Mouse (Mus musculus) hindbrain, embryonic 15.5 days (tissue): Measurements from ENCODE around the gene Foxp2. TPM values are rescaled to one million over a fixed set of nuclear protein-coding genes. Genes with fewer than 3 reads are reported as not detected.
A peak's percentile ranks its signal among the peaks of the same experiment; 100 is the strongest.

Experiments
- ATAC-seq: fragments of 200-750 bp; cut with Nextera tagmentation; 2 replicates; pipeline ENCODE4 v1.8.0; 2017; ENCODE audit warnings: low read depth, moderate number of reproducible peaks, moderate TSS enrichment; ENCODE audit not compliant: low FRiP score
- H3K27ac ChIP-seq: fragments of 300-500 bp; sonication (generic); replicated peaks from 2 replicates; pipeline ENCODE4 v1.5.1; 2015; ENCODE audit warnings: mild to moderate bottlenecking, inconsistent platforms
- H3K27me3 ChIP-seq: fragments of 300-500 bp; sonication (generic); 2 replicates; pipeline ENCODE4 v1.6.1; 2015; ENCODE audit warnings: control low read depth, inconsistent platforms
- H3K36me3 ChIP-seq: fragments of 300-500 bp; sonication (generic); 2 replicates; pipeline ENCODE4 v1.6.1; 2015; ENCODE audit warnings: control low read depth, inconsistent platforms
- H3K4me1 ChIP-seq: fragments of 300-500 bp; sonication (generic); replicated peaks from 2 replicates; pipeline ENCODE4 v1.6.1; 2015; ENCODE audit warnings: control low read depth, inconsistent platforms
- H3K4me2 ChIP-seq: fragments of 300-500 bp; sonication (generic); 2 replicates; pipeline ENCODE4 v1.6.1; 2015; ENCODE audit warnings: moderate library complexity, mild to moderate bottlenecking, inconsistent platforms
- H3K4me3 ChIP-seq: fragments of 300-500 bp; sonication (generic); 2 replicates; pipeline ENCODE4 v1.5.1; 2015; ENCODE audit warnings: mild to moderate bottlenecking, inconsistent platforms
- H3K9ac ChIP-seq: fragments of 300-500 bp; sonication (generic); 2 replicates; pipeline ENCODE4 v1.6.1; 2015; ENCODE audit warnings: inconsistent platforms
- H3K9me3 ChIP-seq: fragments of 300-500 bp; sonication (generic); 2 replicates; pipeline ENCODE4 v1.6.1; 2016; ENCODE audit warnings: control low read depth, inconsistent platforms
- WGBS: fragments of 180-500 bp; shearing (Covaris S2); methylation state at CpG from one replicate; pipeline ENCODE4 v1.1.7; 2015; 5-methylcytosine and 5-hydroxymethylcytosine counted together
- polyA plus RNA-seq: library from polyadenylated mRNA; unstranded; fragments of >200 nt; fragmentation: Nextera tagmentation; extraction: Ambion mirVana; gene quantifications from 2 replicates; pipeline ENCODE4 v1.2.1, GENCODE M21; 2015

The Foxp2 gene
- polyA plus RNA-seq, 1 experiment from 2014 or later: 57.2 TPM

DNA sequence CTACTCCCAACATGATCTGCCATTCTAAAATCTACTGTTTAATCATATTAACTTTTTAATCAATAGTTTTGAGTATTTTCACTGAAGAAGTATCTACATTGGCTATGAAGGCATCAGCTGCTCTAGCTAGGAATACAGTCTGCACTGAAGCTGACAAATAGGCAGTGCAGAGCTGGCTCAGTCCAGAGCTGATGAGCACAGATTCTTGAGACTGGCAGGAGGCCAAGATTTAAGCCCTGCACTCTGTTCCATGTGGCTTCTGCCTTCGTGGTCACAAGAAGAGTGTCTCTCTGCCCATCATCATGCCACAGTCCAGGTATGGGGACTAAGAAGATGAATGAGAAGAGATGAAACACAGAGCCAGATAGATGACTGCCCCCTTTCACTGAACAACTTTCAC lies 398.1 kb downstream of the Foxp2 start:
- no peak overlapping the region for H3K9ac ChIP-seq
- no peak overlapping the region for H3K4me3 ChIP-seq
- no peaks in the 10 kb centered on the region for H3K36me3 ChIP-seq
- H3K9me3 ChIP-seq: no peaks in the 10 kb centered on the region
- 32% methylated on average over 1 of the region's 1 CpGs for WGBS
- H3K27ac ChIP-seq: no peak overlapping the region
- no peaks in the 10 kb centered on the region for H3K27me3 ChIP-seq
- no peaks in the 10 kb centered on the region for H3K4me1 ChIP-seq
- no peak overlapping the region for H3K4me2 ChIP-seq
- ATAC-seq: 0 out of 2 replicates have a peak, but pooled peaks have one; percentile 51

DNA sequence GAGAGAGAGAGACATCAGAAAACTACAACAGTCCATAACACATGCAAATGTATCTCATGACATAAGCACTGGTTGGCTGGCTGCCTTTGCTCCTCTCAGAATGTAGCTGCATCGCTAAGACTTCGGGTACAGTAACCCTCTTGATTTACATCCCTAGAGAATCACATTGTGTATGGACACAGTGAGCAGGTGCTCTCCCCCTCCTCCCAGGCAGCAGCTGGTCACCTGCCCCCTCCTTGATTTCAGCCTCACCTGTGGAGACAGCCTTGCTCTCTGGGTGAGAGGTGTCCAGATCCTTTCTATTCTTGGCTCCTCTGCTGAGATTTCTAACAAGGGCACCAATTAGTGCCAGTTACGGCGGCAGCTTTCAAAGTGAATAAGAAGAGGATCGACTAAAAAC lies 409.5 kb downstream of the Foxp2 start:
- Histone ChIP-seq H3K4me2 (no peak overlapping the region), H3K27ac (no peak overlapping the region), H3K36me3 (no peaks in the 10 kb centered on the region), H3K4me1 (no peaks in the 10 kb centered on the region), H3K27me3 (no peaks in the 10 kb centered on the region), H3K9me3 (no peaks in the 10 kb centered on the region), H3K9ac (no peak overlapping the region), H3K4me3 (no peak overlapping the region)
- ATAC-seq: peak; percentile 19; the same call in 1 of the 2 replicates
- 32% methylated on average over 5 of the region's 5 CpGs for WGBS

GRCm38 (mm10) chr6:15316948-15317347 lies 415.8 kb downstream of the Foxp2 start:
- Histone ChIP-seq H3K36me3 (no peaks in the 10 kb centered on the region), H3K4me1 (no peaks in the 10 kb centered on the region), H3K4me2 (no peak overlapping the region), H3K27ac (no peak overlapping the region), H3K9ac (no peak overlapping the region), H3K4me3 (no peak overlapping the region), H3K9me3 (no peaks in the 10 kb centered on the region), H3K27me3 (no peaks in the 10 kb centered on the region)
- ATAC-seq: no peak
- WGBS: 94% methylated on average over 2 of the region's 2 CpGs

DNA sequence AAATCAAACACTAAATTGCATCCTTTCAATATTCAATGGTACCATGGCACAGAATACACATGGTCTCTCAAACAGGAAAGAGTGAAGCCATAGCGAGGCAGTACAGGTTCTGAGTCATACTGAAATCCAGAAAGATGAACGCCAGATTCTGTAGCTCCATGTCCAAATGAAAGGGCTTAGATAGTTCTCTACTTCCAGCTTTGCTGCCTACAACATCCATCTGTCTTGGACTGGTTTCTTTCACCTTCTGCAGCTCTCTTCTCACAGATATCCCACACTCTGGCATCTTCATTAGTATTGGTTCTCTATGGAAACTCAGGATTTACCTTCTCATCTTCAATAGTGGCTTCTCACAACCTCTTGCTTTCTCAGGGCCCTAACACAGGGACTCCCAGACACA lies 417.2 kb downstream of the Foxp2 start:
- no peak overlapping the region for H3K9ac ChIP-seq
- H3K9me3 ChIP-seq: no peaks in the 10 kb centered on the region
- H3K27ac ChIP-seq: no peak overlapping the region
- no peak for ATAC-seq
- no peaks in the 10 kb centered on the region for H3K4me1 ChIP-seq
- no peak overlapping the region for H3K4me2 ChIP-seq
- WGBS: 93% methylated on average over 2 of the region's 2 CpGs
- no peak overlapping the region for H3K4me3 ChIP-seq
- no peaks in the 10 kb centered on the region for H3K36me3 ChIP-seq
- H3K27me3 ChIP-seq: no peaks in the 10 kb centered on the region

DNA sequence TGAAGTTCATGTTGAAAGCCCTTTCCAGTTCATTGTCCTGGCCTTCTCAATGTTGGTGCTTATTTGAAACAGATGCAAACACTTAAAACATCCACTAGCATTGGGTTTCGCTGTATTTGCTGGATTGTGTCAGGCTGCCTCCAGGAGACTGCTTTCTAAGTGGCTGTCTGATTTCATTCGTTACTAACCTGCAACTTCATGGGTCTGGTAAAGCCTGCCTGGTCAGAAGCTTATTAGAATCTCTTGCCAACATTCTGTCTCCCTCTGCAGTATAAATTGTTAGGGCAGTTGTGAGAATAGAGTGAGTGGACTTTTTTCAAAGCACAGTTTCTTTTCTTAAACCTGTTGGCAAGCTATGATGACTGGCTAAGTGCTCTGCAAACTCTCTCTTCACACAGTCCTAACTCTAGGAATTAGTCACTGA lies 420.4 kb downstream of the Foxp2 start:
- H3K27ac ChIP-seq: no peak overlapping the region
- 67% methylated on average over 2 of the region's 2 CpGs for WGBS

DNA sequence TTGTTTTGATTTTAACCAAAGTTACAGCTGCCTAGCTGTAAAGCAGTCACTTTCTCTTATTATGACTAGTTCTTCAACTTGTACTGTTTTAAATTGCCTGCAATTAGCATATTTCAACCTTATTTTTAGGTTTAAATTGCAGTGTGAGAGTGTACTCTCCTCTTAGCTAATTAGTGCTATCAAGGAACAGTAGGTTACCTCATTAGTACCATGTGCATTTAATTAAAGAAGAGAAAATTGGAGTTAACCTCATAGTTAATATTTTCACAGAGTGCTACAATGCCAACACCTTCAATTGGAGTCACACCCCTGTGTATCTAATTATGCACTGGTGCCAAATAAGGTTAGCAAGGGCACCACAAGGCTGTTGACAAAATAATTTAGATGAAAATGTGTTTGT lies 421.9 kb downstream of the Foxp2 start:
- Histone ChIP-seq H3K9me3 (no peaks in the 10 kb centered on the region), H3K27ac (no peak overlapping the region), H3K4me2 (no peak overlapping the region), H3K4me1 (no peaks in the 10 kb centered on the region), H3K27me3 (no peaks in the 10 kb centered on the region), H3K4me3 (no peak overlapping the region), H3K9ac (no peak overlapping the region), H3K36me3 (no peaks in the 10 kb centered on the region)
- ATAC-seq: no peak

More for the DNA sequence above, 420.4 kb downstream of the Foxp2 start:
- H3K9ac ChIP-seq: no peak overlapping the region
- H3K36me3 ChIP-seq: no peaks in the 10 kb centered on the region
- no peaks in the 10 kb centered on the region for H3K4me1 ChIP-seq
- no peak overlapping the region for H3K4me3 ChIP-seq
- no peaks in the 10 kb centered on the region for H3K27me3 ChIP-seq
- H3K9me3 ChIP-seq: no peaks in the 10 kb centered on the region
- no peak for ATAC-seq
- no peak overlapping the region for H3K4me2 ChIP-seq

DNA sequence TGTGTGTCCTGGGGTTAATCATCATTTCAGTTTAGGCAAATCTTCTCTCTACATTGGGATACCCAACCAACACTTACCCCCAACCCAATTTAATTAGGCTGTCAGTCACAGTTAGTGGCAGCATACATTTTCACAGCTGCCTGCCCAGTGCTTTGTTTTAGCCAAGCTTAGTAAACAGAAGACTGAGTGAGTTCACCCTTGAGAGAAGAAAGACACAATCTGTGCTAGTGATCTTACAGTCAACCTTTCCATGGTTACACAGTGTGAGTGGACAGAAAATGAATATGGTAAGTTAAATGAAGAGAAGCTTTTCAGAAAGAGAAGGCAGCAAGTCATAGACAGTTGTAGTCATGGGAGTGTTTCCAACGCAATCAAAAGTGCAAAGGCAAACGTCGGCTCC lies 446.6 kb downstream of the Foxp2 start:
- Histone ChIP-seq H3K4me2 (no peak overlapping the region), H3K9ac (no peak overlapping the region), H3K27ac (no peak overlapping the region), H3K9me3 (no peaks in the 10 kb centered on the region), H3K4me3 (no peak overlapping the region), H3K36me3 (no peaks in the 10 kb centered on the region), H3K27me3 (no peaks in the 10 kb centered on the region), H3K4me1 (no peaks in the 10 kb centered on the region)
- WGBS: 34% methylated on average over 3 of the region's 3 CpGs
- no peak for ATAC-seq

DNA sequence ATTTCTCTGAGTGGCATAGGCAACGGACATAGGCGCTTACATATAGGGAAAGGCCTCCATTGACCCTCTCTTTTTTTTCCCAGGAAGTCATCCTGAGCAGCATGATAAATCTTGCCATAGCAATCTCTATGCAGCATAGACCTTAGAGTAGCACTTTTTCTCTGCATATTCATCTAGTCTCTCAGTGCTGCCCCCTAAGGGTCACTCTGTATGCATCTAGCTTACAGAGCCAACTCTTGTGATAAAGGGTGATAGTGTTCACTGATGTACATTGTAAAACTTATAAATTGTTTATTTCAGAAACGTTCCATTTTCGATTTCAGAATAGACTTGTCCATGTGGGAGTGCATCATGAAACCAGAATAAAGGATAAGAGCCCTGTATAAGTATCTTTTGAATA lies 454.7 kb downstream of the Foxp2 start:
- ATAC-seq: no peak
- 85% methylated on average over 4 of the region's 4 CpGs for WGBS
- H3K4me2 ChIP-seq: no peak overlapping the region
- no peaks in the 10 kb centered on the region for H3K9me3 ChIP-seq
- no peaks in the 10 kb centered on the region for H3K36me3 ChIP-seq
- H3K27me3 ChIP-seq: no peaks in the 10 kb centered on the region
- no peak overlapping the region for H3K9ac ChIP-seq
- no peak overlapping the region for H3K27ac ChIP-seq
- H3K4me3 ChIP-seq: no peak overlapping the region
- no peaks in the 10 kb centered on the region for H3K4me1 ChIP-seq

DNA sequence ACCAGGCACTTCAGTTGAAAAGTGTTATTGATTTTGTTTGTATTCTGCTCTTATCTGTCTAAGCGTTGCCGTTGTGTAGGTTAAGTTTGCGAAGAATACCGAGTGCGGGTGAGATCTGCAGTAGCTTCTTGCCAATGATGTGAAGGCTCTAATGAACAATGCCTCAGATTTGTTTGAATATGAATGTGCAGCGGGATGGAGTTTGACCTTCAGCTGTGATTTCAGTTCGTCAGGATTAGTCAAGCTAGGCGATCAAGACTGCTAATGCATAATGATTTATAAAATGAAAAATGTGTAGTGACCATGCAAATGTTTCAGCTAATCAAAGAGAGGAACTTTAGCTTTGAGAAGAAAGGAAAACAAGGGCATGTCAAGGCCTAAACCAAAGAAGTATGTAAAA lies 469.1 kb downstream of the Foxp2 start:
- no peak overlapping the region for H3K4me2 ChIP-seq
- no peak overlapping the region for H3K27ac ChIP-seq
- WGBS: 35% methylated on average over 8 of the region's 8 CpGs
- ATAC-seq: no peak
- H3K4me3 ChIP-seq: no peak overlapping the region
- no peaks in the 10 kb centered on the region for H3K9me3 ChIP-seq
- H3K9ac ChIP-seq: no peak overlapping the region
- peaks cover 11% of the 10 kb centered on the region; the same call in 1 of the 2 replicates for H3K4me1 ChIP-seq
- 0 out of 2 replicates have a peak, but pooled peaks cover 2% of the 10 kb centered on the region for H3K27me3 ChIP-seq
- H3K36me3 ChIP-seq: no peaks in the 10 kb centered on the region

DNA sequence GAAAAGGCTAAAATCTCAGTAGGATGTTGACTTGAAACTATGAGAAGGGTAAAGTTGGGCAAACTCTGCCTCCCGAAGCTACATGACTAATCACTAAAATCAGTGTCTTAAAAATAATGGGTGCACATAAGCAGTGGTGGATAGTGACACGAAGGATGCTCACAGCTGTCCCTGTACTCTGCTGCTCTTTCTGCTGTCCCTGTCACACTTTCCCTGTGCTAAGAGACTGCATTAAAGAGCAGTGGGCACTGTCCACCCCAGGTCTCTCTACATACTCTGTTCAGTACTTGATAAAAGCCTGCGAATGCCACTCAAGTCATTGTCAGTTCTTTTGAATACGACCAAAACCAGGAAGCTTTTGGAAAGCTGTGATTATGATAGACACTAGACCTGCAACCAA lies 469.7 kb downstream of the Foxp2 start:
- no peak overlapping the region for H3K27ac ChIP-seq
- H3K4me1 ChIP-seq: peaks cover 11% of the 10 kb centered on the region; the same call in 1 of the 2 replicates
- no peak for ATAC-seq

GRCm38 (mm10) chr6:15373621-15374020 lies 472.5 kb downstream of the Foxp2 start:
- no peaks in the 10 kb centered on the region for H3K27me3 ChIP-seq
- WGBS: 46% methylated on average over 3 of the region's 3 CpGs

More for the DNA sequence above, 469.7 kb downstream of the Foxp2 start:
- H3K27me3 ChIP-seq: 0 out of 2 replicates have a peak, but pooled peaks cover 2% of the 10 kb centered on the region
- H3K9me3 ChIP-seq: no peaks in the 10 kb centered on the region
- no peak overlapping the region for H3K9ac ChIP-seq
- no peak overlapping the region for H3K4me3 ChIP-seq
- H3K4me2 ChIP-seq: no peak overlapping the region
- H3K36me3 ChIP-seq: no peaks in the 10 kb centered on the region
- 66% methylated on average over 4 of the region's 4 CpGs for WGBS

GRCm38 (mm10) chr6:15378261-15378660 lies 477.1 kb downstream of the Foxp2 start:
- Histone ChIP-seq H3K27ac (no peak overlapping the region), H3K4me2 (no peak overlapping the region), H3K36me3 (no peaks in the 10 kb centered on the region), H3K27me3 (no peaks in the 10 kb centered on the region), H3K4me3 (no peak overlapping the region), H3K9ac (no peak overlapping the region), H3K4me1 (no peaks in the 10 kb centered on the region), H3K9me3 (no peaks in the 10 kb centered on the region)
- WGBS: 19% methylated on average over 5 of the region's 5 CpGs
- peak; percentile 45; the same call in 1 of the 2 replicates for ATAC-seq

More at GRCm38 (mm10) chr6:15373621-15374020, 472.5 kb downstream of the Foxp2 start:
- Histone ChIP-seq H3K9ac (no peak overlapping the region), H3K27ac (no peak overlapping the region), H3K4me2 (no peak overlapping the region), H3K36me3 (no peaks in the 10 kb centered on the region), H3K4me3 (no peak overlapping the region), H3K4me1 (peaks cover 11% of the 10 kb centered on the region; the same call in 1 of the 2 replicates), H3K9me3 (no peaks in the 10 kb centered on the region)
- no peak for ATAC-seq

DNA sequence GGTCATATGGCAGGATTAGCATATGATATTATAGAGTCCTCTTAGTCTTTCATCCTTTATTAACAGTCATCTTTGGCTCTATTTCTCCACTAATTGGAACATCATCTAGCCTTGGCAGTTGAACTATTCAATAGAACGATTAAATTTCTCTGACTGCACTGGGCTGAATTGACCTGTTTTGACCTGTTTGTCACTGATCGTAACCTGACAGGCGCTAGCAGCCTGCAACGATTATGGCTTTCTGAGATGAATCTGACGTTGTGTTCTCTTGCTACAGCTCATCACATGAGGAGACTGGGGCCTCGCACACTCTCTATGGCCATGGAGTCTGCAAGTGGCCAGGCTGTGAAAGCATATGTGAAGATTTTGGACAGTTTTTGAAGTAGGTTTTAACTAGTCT lies 495.3 kb downstream of the Foxp2 start:
- H3K27me3 ChIP-seq: 0 out of 2 replicates have a peak, but pooled peaks cover 2% of the 10 kb centered on the region
- no peaks in the 10 kb centered on the region for H3K9me3 ChIP-seq
- no peak overlapping the region for H3K4me3 ChIP-seq
- H3K4me1 ChIP-seq: no peaks in the 10 kb centered on the region
- H3K9ac ChIP-seq: no peak overlapping the region
- no peak for ATAC-seq
- H3K4me2 ChIP-seq: no peak overlapping the region
- WGBS: 38% methylated on average over 6 of the region's 6 CpGs
- no peak overlapping the region for H3K27ac ChIP-seq
- H3K36me3 ChIP-seq: no peaks in the 10 kb centered on the region
